Mouse (Mus musculus) lung, postnatal 0 days (tissue): ENCODE results near the gene Gm20388. TPM values are rescaled to one million over a fixed set of nuclear protein-coding genes. Genes with fewer than 3 reads are reported as not detected.

Experiments
- ATAC-seq: fragments of 200-750 bp; cut with Nextera tagmentation; 2 replicates; pipeline ENCODE4 v1.8.0; 2017; ENCODE audit warnings: moderate library complexity
- DNase-seq: peaks from one replicate; pipeline ENCODE4 v3.0.0-alpha.2; 2016; ENCODE audit warnings: low spot score
- H3K27ac ChIP-seq: fragments of 300-500 bp; sonication (generic); 2 replicates; pipeline ENCODE4 v1.5.1; 2014; ENCODE audit warnings: antibody characterized with exemption, mild to moderate bottlenecking, low read length, mixed read lengths
- H3K27me3 ChIP-seq: fragments of 300-500 bp; sonication (generic); replicated peaks from 2 replicates; pipeline ENCODE4 v1.6.1; 2014; ENCODE audit warnings: low read length, mixed read lengths; ENCODE audit not compliant: insufficient read depth
- H3K36me3 ChIP-seq: fragments of 300-500 bp; sonication (generic); 2 replicates; pipeline ENCODE4 v1.6.1; 2014; ENCODE audit warnings: low read length, mixed read lengths; ENCODE audit not compliant: insufficient read depth
- H3K4me1 ChIP-seq: fragments of 300-500 bp; sonication (generic); 2 replicates; pipeline ENCODE4 v1.6.1; 2014; ENCODE audit warnings: antibody characterized with exemption, low read depth, low read length, mixed read lengths; ENCODE audit not compliant: insufficient read depth
- H3K4me2 ChIP-seq: fragments of 300-500 bp; sonication (generic); replicated peaks from 2 replicates; pipeline ENCODE4 v1.6.1; 2014; ENCODE audit warnings: low read depth, mild to moderate bottlenecking, low read length, moderate library complexity, mixed read lengths
- H3K4me3 ChIP-seq: fragments of 300-500 bp; sonication (generic); 2 replicates; pipeline ENCODE4 v1.5.1; 2014; ENCODE audit warnings: low read depth, low read length
- H3K9ac ChIP-seq: fragments of 300-500 bp; sonication (generic); replicated peaks from 2 replicates; pipeline ENCODE4 v1.6.1; 2014; ENCODE audit warnings: low read depth, mild to moderate bottlenecking
- H3K9me3 ChIP-seq: fragments of 300-500 bp; sonication (generic); 2 replicates; pipeline ENCODE4 v1.6.1; 2016; ENCODE audit warnings: low read length, mixed read lengths
- CTCF ChIP-seq: IDR thresholded peaks from 2 replicates; pipeline ENCODE4 v1.5.1; 2016; ENCODE audit warnings: antibody characterized with exemption, mild to moderate bottlenecking
- EP300 ChIP-seq: IDR thresholded peaks from 2 replicates; pipeline ENCODE4 v1.6.1; 2016; ENCODE audit warnings: antibody characterized with exemption, mild to moderate bottlenecking, control low read depth
- WGBS: fragments of 180-500 bp; shearing (Covaris S2); extraction: QIAGEN DNeasy Blood & Tissue Kit; methylation state at CpG from one replicate; pipeline ENCODE4 v1.1.7; 2014; 5-methylcytosine and 5-hydroxymethylcytosine counted together
- polyA plus RNA-seq: library from polyadenylated mRNA; unstranded; fragments of >200 nt; fragmentation: Nextera tagmentation; extraction: Ambion mirVana; gene quantifications from 2 replicates; pipeline ENCODE4 v1.2.1, GENCODE M21; 2015

Gm20388 gene
- polyA plus RNA-seq, 1 experiment from 2014 or later: not detected

- H3K9ac ChIP-seq: no peak overlapping the region
- H3K9me3 ChIP-seq: no peaks in the 10 kb centered on the region
- DNase-seq: no peak
- ATAC-seq: no peak
- no peak for TF ChIP-seq EP300
- TF ChIP-seq CTCF: no peak
- 55% methylated on average over 11 of the region's 11 CpGs for WGBS
- 0 out of 2 replicates have a peak, but pooled peaks cover 3% of the 10 kb centered on the region for H3K4me1 ChIP-seq
- H3K4me3 ChIP-seq: no peak overlapping the region
- no peak overlapping the region for H3K27ac ChIP-seq
- H3K4me2 ChIP-seq: no peak overlapping the region
- H3K36me3 ChIP-seq: no peaks in the 10 kb centered on the region
- 0 out of 2 replicates have a peak, but pooled peaks cover 9% of the 10 kb centered on the region for H3K27me3 ChIP-seq
These were observed 1252.5 kb downstream of the Gm20388 start for GRCm38 (mm10) chr8:121162906-121163695.

GRCm38 (mm10) chr8:121164017-121164469 lies 1253.4 kb downstream of the Gm20388 start:
- TF ChIP-seq CTCF: no peak
- no peak for TF ChIP-seq EP300
- no peaks in the 10 kb centered on the region for H3K36me3 ChIP-seq
- H3K27ac ChIP-seq: no peak overlapping the region
- no peaks in the 10 kb centered on the region for H3K9me3 ChIP-seq
- peak; percentile 66 for DNase-seq
- ATAC-seq: peak; percentile 85
- no peak overlapping the region for H3K9ac ChIP-seq
- 0 out of 2 replicates have a peak, but pooled peaks cover 9% of the 10 kb centered on the region for H3K27me3 ChIP-seq
- 12% methylated on average over 8 of the region's 8 CpGs for WGBS
- H3K4me1 ChIP-seq: 0 out of 2 replicates have a peak, but pooled peaks cover 3% of the 10 kb centered on the region
- H3K4me2 ChIP-seq: no peak overlapping the region
- H3K4me3 ChIP-seq: no peak overlapping the region

GRCm38 (mm10) chr8:121168033-121168432 lies 1257.4 kb downstream of the Gm20388 start:
- no peaks in the 10 kb centered on the region for H3K9me3 ChIP-seq
- H3K4me2 ChIP-seq: no peak overlapping the region
- ATAC-seq: no peak
- no peak overlapping the region for H3K27ac ChIP-seq
- no peaks in the 10 kb centered on the region for H3K36me3 ChIP-seq
- H3K27me3 ChIP-seq: 0 out of 2 replicates have a peak, but pooled peaks cover 9% of the 10 kb centered on the region
- 0 out of 2 replicates have a peak, but pooled peaks cover 3% of the 10 kb centered on the region for H3K4me1 ChIP-seq
- 49% methylated on average over 5 of the region's 5 CpGs for WGBS
- DNase-seq: no peak
- H3K4me3 ChIP-seq: no peak overlapping the region
- TF ChIP-seq EP300: no peak
- no peak for TF ChIP-seq CTCF
- no peak overlapping the region for H3K9ac ChIP-seq

- 0 out of 2 replicates have a peak, but pooled peaks cover 4% of the 10 kb centered on the region for H3K4me1 ChIP-seq
- 0 out of 2 replicates have a peak, but pooled peaks cover 9% of the 10 kb centered on the region for H3K27me3 ChIP-seq
- 52% methylated on average over 7 of the region's 7 CpGs for WGBS
- no peak overlapping the region for H3K9ac ChIP-seq
- no peak overlapping the region for H3K4me3 ChIP-seq
- no peak overlapping the region for H3K4me2 ChIP-seq
- no peak overlapping the region for H3K27ac ChIP-seq
- ATAC-seq (no peak), DNase-seq (no peak)
- no peaks in the 10 kb centered on the region for H3K9me3 ChIP-seq
- TF ChIP-seq EP300 (no peak), CTCF (no peak)
- no peaks in the 10 kb centered on the region for H3K36me3 ChIP-seq
These were observed 1259.5 kb downstream of the Gm20388 start for GRCm38 (mm10) chr8:121170116-121170515.

GRCm38 (mm10) chr8:121170626-121171552 lies 1260.2 kb downstream of the Gm20388 start:
- Histone ChIP-seq H3K4me3 (no peak overlapping the region), H3K9ac (no peak overlapping the region), H3K4me2 (no peak overlapping the region), H3K4me1 (0 out of 2 replicates have a peak, but pooled peaks cover 4% of the 10 kb centered on the region), H3K27ac (no peak overlapping the region), H3K36me3 (no peaks in the 10 kb centered on the region), H3K27me3 (peaks cover 3% of the 10 kb centered on the region; the same call in 1 of the 2 replicates), H3K9me3 (no peaks in the 10 kb centered on the region)
- DNase-seq (peak; percentile 52), ATAC-seq (peak; percentile 66)
- no peak for TF ChIP-seq EP300
- TF ChIP-seq CTCF: peak; percentile 33; the same call in 1 of the 2 replicates
- WGBS: 37% methylated on average over 27 of the region's 27 CpGs

GRCm38 (mm10) chr8:121172567-121172966 lies 1261.9 kb downstream of the Gm20388 start:
- H3K4me1 ChIP-seq: 0 out of 2 replicates have a peak, but pooled peaks cover 4% of the 10 kb centered on the region
- ATAC-seq: no peak

More at GRCm38 (mm10) chr8:121172567-121172966, 1261.9 kb downstream of the Gm20388 start:
- Histone ChIP-seq H3K27ac (no peak overlapping the region), H3K36me3 (no peaks in the 10 kb centered on the region), H3K27me3 (peaks cover 3% of the 10 kb centered on the region; the same call in 1 of the 2 replicates), H3K4me3 (no peak overlapping the region), H3K4me2 (no peak overlapping the region), H3K9me3 (no peaks in the 10 kb centered on the region), H3K9ac (no peak overlapping the region)
- no peak for TF ChIP-seq CTCF
- TF ChIP-seq EP300: no peak
- WGBS: 72% methylated on average over 8 of the region's 8 CpGs
- DNase-seq: no peak
